Mouse (Mus musculus): Measurements from ENCODE around the gene Mc3r. TPM values are rescaled to one million over a fixed set of nuclear protein-coding genes. Genes with fewer than 3 reads are reported as not detected.
A peak's percentile ranks its signal among the peaks of the same experiment; 100 is the strongest.

Gene Mc3r
- total RNA-seq, 2 experiments from 2014 or later = not detected

DNA sequence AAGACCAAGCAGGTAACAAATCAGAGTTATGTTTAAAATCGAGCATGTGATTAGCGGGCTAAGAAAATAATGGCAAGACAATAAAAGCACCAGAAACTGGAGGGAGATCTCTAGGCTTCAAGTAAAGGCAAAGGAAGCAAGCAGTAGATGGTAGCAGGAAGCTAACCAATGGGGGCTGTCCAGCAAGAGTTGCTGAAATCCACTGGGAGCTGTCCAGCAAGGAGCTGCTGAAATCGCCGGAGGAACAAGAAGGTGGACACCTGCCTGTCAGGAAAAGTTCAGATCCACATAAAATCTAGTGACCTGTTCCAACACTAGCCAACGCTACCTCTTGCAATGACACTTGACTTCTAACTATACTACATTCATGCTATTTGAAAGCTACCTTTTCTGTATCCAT, 7.3 kb upstream of the Mc3r start:
- intact Hi-C loops (cut with DNase I) = no loop called here
- DNase-seq = peak; percentile 22 to 53

DNA sequence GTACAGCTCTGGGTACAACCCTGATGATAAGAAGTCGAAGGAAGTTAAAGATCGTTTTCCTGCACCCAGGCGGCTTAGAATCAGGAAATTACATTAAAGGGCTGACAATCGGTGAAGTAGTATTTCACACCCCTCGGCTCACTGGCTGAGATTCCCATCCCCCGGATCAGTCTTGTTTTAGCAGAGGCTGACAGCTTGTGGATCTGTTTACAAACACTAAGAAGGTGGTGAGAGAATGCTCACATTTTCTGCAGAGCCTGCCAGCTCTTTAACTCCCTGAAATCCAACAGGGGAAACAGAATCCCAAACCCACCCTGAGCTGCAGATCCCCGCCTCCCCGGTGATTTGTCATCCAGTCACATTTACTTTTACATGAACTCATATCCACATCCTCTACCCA, 2.8 kb upstream of the Mc3r start:
- intact Hi-C loops (cut with DNase I) = no loop called here
- no peak for DNase-seq

DNA sequence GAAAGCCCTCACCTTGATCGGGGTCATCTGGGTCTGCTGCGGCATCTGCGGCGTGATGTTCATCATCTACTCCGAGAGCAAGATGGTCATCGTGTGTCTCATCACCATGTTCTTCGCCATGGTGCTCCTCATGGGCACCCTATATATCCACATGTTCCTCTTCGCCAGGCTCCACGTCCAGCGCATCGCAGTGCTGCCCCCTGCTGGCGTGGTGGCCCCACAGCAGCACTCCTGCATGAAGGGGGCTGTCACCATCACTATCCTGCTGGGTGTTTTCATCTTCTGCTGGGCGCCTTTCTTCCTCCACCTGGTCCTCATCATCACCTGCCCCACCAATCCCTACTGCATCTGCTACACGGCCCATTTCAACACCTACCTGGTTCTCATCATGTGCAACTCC, 1.0 kb downstream of the Mc3r start:
- DNase-seq = peak in 1 of 2 experiments; percentile 4
- intact Hi-C loops (cut with DNase I) = no loop called here

DNA sequence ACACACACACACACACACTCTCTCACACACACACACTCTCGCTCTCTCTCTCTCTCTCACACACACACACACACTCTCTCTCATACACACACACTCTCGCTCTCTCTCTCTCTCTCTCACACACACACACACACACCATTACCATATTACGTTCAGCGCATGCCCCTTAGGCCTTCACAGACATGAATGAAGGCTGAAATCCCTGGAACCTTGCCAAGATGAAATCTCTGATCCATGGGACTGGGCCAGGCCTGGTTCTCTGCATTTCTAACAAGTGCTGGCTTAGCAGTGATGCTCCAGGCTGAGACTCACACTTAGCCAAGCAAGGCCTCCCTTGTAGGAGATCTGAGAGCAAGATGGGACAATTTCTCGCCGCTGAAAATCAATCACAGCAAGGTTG, 8.1 kb downstream of the Mc3r start:
- intact Hi-C loops (cut with DNase I) = no loop called here
- DNase-seq = no peak

DNA sequence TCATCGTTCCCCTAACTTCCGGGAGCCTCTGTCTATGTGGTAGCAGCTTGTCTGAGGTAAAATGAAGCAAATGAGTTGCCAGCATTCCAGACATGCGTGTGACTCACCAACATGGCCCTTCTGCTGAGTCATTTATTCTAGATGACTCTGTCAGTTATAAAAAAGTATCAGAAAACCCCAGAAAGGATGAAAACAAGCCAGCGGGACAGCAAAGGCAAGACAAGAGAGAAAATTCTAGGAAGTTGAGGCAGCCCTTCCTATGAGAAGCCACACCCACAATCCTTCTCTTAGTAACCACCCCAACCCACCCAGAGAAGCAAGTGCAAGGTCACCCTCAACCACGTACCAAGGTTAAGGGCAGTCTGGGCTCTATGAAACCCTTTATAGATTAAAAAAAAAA, 8.7 kb downstream of the Mc3r start:
- DNase-seq = no peak
- intact Hi-C loops (cut with DNase I) = no loop called here

DNA sequence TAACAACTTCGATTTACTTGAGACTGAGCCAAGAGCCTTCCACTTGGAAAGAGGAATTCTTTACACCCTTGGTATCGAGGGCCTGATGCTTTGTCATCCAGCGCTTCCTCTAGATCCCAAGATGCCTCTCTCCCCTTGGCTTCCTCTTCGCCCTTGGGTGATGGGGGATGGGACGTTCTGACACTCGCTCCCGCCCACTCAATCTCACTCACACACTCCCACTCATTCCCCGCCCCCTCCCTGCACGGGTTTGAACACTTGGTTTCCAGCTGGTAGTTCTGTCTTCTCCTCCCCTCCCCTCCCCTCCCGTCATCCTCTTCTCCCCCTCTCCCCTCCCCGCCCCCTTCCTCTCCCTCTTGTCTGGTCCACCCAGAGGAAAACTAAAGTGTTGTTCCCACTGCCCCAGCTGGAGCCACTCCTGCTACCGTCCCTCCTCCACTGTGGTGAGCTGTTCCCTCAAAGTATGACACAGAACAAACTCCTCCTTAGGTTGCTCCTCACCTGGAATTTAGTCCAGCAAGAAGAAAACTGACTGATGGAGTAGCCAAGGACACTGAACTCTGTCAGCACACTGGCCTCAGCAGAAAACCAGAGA, 9.3 kb downstream of the Mc3r start:
- intact Hi-C loops (cut with DNase I) = no loop called here
- DNase-seq = no peak

DNA sequence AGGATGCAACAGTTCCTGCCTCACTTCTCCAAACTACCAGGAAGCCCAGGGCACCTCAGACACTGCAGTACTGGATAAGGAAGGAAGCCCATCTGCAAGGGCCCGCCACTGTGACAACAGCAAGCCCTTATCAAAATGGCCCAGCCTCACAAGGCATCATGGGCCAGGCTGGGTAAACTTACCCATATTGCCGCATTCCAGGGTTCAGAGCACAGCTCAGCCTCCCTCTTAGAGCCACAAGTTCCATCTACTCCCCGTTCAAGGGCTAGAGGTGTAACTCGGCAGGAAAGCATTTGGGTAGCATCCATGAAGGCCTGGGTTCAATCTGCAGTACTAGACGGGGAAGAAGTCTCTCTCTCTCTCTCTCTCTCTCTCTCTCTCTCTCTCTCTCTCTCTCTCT, 11.8 kb downstream of the Mc3r start:
- intact Hi-C loops (cut with DNase I) = no loop called here
- DNase-seq = no peak

DNA sequence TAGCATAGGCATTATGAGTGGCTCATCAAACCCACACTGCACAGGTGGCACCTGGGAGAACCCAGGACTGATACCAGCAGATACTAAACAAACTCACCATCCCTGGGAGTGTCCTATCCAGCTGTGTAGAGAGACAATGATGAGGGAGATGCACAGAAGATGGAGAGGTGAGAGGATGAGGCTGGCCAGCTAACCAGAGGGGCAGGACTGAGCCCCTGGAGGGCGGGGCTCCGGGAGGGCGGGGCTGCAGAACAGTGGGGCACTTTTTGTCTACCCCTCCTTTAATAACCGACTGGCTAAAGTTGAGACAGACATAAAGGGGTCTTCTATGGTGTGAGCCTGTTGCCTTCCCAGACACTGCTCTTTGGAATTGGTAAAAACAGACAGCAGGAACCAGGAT, 13.1 kb downstream of the Mc3r start:
- intact Hi-C loops (cut with DNase I) = no loop called here
- no peak for DNase-seq

DNA sequence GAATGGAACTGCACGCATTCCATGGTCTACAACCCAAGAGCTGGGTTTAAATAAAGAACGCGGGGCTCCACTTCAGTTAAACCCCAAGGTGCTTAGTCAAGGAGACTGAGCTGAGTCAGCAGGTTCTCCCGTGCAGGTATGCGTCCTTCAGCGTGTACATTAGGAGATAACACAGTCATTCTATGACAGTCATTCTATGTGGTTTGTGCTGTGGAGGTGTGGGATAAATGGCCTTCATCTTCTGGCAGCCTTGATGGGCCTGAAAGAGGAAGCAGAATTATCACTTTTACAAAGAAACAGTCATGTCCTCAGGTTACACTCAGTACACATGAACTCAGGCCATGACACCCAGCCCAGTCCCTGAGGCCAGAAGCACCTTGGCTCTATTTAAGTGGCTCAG, 14.9 kb downstream of the Mc3r start:
- intact Hi-C loops (cut with DNase I) = no loop called here
- no peak for DNase-seq

DNA sequence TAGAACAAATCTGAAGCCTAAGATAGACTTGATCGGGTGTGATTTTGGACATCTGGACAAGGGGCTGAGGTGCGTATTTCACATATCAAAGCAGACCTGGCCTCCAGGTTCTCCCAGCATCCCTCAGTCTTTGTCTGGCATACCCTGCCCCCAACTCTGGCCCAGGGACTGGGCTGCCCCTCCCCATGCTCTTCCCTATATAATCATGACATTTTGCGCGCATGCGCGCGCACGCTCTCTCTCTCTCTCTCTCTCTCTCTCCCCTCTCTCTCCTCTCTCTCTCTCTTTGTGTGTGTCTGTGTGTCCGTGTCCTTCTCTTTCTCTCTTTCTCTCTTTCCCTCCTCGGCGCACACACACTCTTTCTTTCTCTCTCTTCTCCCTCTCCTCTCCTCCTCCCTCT, 21.6 kb downstream of the Mc3r start:
- DNase-seq = no peak
- intact Hi-C loops (cut with DNase I) = no loop called here

DNA sequence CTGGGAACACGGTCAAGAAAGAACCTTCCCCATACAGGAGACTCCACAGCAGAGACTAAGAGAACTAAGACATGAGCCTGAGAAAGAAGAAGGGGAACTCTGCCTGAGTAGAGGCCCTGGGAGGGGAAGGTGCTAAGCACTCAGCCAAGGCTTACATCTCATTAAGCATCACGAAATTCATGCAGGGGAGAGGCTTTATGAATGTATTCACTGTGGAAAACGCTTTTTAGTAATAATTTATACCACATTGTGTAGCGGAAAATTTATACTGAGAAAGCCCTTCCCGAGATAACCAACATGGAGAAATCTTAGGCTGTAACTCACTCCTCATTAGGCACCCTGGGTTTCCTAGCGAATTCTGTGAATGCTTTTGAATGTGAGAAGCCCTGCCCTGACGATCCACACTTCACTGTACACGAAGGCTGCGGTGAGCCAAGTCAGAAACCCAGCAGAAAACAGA, 22.2 kb downstream of the Mc3r start:
- intact Hi-C loops (cut with DNase I) = no loop called here
- DNase-seq = no peak

DNA sequence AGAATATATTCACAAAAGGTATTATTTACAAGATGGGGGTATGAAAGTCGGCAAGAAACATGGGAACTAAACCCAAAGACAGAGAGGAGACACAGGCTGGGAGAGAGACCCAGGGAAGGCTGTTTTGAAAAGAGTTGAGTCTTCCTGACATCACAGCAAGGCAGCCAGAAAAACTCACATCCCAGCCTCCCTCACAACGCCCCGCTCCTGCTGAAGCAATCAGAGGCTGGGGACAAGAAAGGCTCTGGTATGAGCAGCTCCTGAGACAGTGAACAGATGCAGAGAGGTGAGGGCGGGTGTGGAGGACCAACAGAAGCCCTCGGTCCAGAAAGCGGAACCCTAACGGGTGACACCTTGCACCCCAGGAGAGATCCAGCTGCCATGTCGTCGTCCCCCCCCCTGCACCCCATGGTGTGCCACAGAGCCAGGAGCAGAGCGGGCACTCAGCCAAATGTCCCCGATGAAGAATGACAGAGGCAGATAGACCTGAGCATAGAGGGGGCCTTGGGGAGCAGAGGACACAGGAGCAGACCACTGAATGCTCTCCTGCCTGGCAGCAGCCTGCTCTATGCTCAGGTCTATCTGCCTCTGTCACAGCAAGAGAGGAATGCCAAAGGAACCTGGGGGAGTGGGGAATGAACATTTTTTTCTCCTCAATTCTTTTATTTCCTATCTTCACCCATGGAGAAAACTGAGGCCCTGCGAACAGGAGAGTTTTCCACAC, 22.8 kb downstream of the Mc3r start:
- intact Hi-C loops (cut with DNase I) = no loop called here
- DNase-seq = no peak

DNA sequence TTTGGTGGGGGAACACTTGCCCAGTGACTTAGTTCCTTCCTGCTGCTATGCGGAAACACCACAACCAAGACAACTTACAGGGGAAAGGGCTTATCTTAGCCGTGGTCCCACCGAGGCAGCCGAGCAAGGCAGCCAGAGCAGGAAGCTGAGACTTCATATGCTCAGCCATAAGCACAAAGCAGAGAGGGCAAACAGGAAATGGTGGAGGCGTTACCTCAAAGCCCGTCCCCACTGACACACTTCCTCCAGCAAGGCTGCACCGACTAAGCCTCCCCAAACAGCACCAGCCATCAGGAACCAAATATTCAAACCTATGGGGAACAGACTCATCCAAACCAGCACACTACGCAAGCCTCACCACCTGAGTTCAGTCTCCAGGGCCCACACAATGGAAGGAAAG, 26.4 kb downstream of the Mc3r start:
- intact Hi-C loops (cut with DNase I) = no loop called here

DNA sequence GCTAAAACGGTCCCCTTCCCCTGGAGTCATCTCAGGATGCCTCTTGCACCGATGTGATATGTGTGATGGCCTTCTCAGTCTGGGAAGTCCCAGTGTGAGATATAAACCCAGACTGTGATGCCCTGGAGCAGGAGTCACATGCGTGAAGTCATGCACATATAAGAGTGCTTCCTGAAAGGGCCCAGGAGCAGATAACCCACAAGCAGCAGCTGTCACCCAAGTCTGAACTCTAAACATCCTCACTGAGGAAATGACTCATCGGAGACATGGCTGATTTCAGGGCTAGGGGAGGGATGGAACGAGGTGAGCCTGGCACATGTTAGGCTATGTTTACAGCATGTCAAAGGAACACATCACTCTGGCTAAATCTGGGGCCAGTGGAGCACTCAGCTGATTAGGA, 27.9 kb downstream of the Mc3r start:
- no peak for DNase-seq

More for the DNA sequence above, 26.4 kb downstream of the Mc3r start:
- no peak for DNase-seq

DNA sequence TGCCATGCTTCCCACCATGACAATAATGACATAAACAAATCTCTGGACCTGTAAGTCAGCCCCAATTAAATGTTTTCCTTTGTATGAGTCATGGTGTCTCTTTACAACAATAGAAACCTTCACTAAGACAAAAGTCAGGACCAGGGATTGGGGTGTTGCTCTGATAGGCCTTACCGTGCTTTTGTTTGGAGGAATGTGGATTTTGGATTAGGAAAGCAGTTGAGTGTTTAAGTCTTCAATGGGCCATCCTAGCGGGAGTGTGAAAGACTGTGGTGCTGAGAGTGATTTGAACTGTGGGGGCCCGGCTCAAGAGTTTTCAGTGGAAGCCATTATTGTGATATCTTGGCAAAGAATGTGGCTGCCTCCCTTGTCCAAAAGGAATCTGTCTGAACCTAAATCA, 30.7 kb downstream of the Mc3r start:
- no peak for DNase-seq
- intact Hi-C loops (cut with DNase I) = no loop called here

More for the DNA sequence above, 27.9 kb downstream of the Mc3r start:
- intact Hi-C loops (cut with DNase I) = no loop called here

DNA sequence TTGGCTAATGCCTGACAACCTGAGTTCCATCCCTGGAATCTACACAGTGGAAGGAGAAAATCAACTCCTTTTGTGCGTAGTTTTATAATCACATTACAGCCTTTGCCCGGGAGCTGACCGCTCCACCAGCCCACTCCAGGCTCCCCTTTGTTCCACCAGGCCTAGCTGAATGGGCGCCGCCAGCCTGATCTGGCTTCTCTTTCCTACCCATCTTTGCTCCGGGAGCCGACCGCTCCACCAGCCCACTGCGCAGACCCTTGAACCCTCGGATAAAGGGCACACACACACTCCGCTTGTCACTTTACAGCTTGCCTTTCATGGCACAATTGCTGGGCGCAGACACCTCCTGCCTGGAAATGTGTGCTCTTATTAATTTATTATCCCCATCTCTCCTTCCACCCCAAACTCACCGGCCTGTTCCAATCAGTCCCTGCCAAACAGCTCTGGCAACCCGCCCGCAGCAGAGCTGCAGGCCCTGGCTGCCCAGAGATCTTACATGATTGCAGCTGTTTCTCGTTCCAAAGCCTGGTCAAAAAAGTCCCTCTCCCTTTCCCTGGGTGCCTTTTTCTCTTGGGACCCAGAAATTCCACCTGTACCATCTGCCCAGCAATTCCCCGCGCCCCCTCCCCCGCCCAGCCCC, 33.9 kb downstream of the Mc3r start:
- intact Hi-C loops (cut with DNase I) = no loop called here
- DNase-seq = no peak

DNA sequence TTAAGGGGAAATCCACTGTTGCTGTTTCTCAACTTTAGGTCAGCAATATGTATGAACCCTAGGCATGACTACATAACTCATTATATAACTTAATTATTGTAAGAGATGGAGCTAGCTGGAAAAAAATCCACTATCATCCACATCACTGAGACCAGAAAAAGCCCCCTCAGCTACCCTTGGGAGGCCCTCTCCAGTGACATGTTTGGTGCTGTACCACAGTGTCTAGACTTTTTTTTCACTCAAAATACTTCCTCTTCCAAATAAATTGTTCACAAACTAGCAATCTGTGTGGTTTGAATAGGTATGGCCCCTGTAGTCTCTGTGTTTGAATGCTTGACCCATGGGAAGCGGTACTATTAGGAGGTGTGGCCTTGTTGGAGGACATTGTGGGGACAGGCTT, 39.4 kb downstream of the Mc3r start:
- DNase-seq = no peak
- intact Hi-C loops (cut with DNase I) = no loop called here

DNA sequence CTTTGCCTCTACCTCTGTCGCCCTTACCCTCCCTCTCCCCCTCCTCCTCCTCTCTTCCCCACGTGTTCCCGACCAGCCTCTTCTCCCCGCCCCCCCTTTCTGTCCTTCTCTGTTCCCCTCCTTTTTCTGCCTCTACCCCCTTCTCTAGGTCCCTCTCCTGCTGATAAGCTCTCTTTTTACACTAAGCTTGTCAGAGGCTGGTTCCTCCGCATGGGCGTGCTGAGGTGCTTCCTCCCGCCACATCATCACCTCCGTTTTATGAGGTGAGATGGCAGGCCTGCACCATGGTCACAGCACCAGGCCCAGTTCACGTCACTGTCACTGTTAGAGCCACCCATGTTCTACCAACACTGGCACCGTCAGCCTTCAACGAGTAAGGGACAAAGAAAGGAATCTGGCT, 40.7 kb downstream of the Mc3r start:
- no peak for DNase-seq
- intact Hi-C loops (cut with DNase I) = no loop called here

DNA sequence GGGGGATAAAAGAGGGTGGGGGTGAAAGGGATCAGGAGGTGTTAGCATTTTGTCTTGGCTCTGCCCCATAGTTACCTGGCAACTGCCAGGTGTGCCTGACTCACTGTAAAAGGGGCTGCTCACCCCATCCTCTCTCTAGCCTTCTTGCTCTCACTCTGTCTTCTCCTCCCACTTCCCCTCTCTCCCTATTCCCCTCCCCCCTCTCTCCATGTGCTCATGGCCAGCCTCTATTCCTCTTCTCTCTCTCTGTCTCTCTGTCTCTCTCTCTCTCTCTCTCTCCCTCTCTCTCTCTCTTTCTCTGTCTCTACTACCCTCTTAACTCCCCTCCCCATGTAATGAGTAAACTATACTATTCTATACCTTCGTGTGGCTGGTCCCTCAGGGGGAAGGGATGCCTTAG, 41.3 kb downstream of the Mc3r start:
- DNase-seq = no peak
- intact Hi-C loops (cut with DNase I) = no loop called here

DNA sequence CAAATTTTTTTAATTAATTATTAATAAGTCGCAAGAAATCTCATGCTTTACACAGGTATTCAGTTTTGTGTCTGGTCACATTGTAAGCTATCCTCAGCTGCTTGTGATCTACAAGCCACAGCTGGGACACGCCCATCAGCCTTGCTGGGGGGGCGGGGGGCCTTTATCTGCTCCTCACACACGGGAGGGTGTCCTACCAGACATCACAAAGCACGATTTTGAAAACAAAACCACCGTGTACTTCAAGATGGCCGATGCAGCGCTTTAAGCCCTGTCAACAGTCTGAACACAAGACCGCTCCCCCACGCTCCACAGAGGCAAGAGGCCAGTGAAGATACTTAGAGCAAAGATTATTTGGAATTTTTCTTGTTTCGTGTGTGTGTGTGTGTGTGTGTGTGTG, 42.2 kb downstream of the Mc3r start:
- intact Hi-C loops (cut with DNase I) = no loop called here
- DNase-seq = no peak

DNA sequence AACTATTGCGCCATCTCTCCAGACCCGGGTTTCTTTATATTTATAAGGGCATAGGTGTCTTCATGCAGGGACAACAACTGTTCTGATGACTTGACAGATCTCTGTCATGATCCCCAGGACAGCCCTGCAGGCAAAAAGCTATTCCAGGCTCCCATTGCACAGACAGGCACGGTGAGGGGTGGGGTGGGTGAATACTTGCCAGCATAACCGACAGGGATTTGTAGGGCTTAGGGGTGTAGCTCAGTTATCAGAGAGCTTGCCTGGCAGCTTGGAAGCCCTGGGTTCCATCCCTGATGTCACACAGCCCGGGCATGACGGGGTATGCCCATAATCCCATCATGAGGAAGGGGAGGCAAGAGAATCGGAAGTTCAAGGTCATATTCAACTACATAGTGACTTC, 42.7 kb downstream of the Mc3r start:
- no peak for DNase-seq
- intact Hi-C loops (cut with DNase I) = no loop called here
